Mouse (Mus musculus): Measurements from ENCODE around the gene Akr1c21. TPM values are rescaled to one million over a fixed set of nuclear protein-coding genes. Genes with fewer than 3 reads are reported as not detected.

The Akr1c21 gene
- total and polyA plus RNA-seq, 2 experiments from 2014 or later, result not detected

DNA sequence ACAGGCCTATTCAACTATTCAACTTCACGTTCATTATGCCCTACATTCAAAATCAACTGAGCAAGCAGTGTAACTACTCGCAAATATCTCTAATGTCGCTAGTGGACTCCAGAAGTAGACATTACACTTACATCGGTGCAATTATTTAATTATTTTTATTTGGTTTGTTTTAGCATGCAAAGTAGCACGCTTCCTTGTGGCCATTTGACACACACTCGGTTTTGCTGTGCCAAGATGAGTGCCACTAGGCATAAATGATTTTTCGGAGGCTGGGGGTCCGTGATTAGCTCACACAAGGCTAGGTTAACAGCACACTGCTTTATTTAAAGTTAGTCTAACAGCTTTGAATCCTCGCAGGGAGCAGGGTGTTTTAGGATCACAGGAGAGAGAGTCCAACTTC lies 34.7 kb downstream of the Akr1c21 start:
- peak overlapping the region; percentile 66 for H3K4me2 ChIP-seq (ENCODE audit: low read depth, low read length)
- TF ChIP-seq CTCF (IDR thresholded peaks at IDR 0.05; ENCODE audit: low read depth), result no peak; the same call in 1 of the 2 replicates
- H3K9me3 ChIP-seq (ENCODE audit: low read length), result no peaks in the 10 kb centered on the region
- H3K27ac ChIP-seq, result peak overlapping the region; percentile 77
- peak overlapping the region; percentile 58 for H3K4me3 ChIP-seq (ENCODE audit: low read length)
- H3K36me3 ChIP-seq (ENCODE audit: insufficient read depth, low read length), result no peaks in the 10 kb centered on the region
- H3K9ac ChIP-seq (replicated peaks; ENCODE audit: low read length), result peak overlapping the region; percentile 50
- peak; percentile 21 for DNase-seq (ENCODE audit: low spot score)
- WGBS, result 18% methylated on average over 9 of the region's 9 CpGs
- no peak for ATAC-seq
- no peaks in the 10 kb centered on the region for H3K27me3 ChIP-seq (ENCODE audit: insufficient read depth, low read length)
- no peaks in the 10 kb centered on the region for H3K4me1 ChIP-seq (ENCODE audit: insufficient read depth, low read length)

DNA sequence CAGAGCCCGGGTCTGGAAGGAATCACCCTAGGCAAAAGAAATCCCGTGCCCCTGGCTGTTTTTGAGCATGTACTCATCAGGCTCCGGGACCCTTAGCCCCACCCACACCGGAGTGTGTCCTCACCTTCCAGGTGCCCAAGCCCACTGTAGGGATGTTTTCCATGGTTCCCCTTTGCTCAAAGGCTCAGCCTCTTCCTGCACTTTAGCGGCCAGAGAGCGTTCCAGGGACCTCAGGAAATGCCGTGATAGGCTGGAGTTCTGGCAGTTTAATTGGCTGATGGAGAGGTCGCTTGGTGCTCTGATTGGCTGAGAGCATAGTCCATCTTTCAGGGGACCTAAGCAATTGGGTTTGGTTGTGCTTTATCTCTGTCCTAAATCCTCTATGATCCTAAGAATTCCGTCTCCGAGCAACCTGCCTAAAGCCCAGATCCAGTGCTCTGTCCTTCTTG lies 35.1 kb downstream of the Akr1c21 start, which contains the start of gene Akr1e1:
Gene Akr1e1, minus strand, starts transcription at position 214 of the 449 bp plus-strand sequence.
- Histone ChIP-seq H3K4me1 (ENCODE audit: insufficient read depth, low read length) (no peaks in the 10 kb centered on the region), H3K27ac (peak within 1 kb of the TSS; percentile 77), H3K9me3 (ENCODE audit: low read length) (no peaks in the 10 kb centered on the region), H3K4me3 (ENCODE audit: low read length) (peak within 1 kb of the TSS; percentile 58), H3K27me3 (ENCODE audit: insufficient read depth, low read length) (no peaks in the 10 kb centered on the region), H3K36me3 (ENCODE audit: insufficient read depth, low read length) (no peaks in the 10 kb centered on the region), H3K9ac (replicated peaks; ENCODE audit: low read length) (peak within 1 kb of the TSS; percentile 50), H3K4me2 (ENCODE audit: low read depth, low read length) (peak within 1 kb of the TSS; percentile 66)
- ATAC-seq (peak; percentile 100), DNase-seq (ENCODE audit: low spot score) (peak; percentile 97)
- WGBS, result 3% methylated on average over 10 of the region's 10 CpGs
- no peak; the same call in 1 of the 2 replicates for TF ChIP-seq CTCF (IDR thresholded peaks at IDR 0.05; ENCODE audit: low read depth)

DNA sequence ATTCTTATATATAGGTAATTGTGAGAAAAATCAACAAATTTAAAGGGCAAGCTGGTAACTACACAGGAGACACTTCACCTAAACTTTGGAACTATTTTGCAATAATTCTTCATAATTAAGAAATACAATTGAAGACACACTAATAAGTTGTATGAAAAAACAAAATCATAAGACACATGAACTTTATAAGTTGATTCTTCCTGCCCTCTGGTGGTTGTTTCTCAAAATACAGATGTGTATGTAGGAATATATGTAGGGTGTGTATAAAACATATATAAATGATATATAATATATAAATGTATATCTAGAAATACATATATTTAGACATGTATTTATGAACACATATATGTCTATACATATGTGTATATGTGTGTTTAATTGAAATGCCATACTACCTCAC lies 37.0 kb downstream of the Akr1c21 start:
- peak; percentile 70 for DNase-seq (ENCODE audit: low spot score)
- TF ChIP-seq CTCF (IDR thresholded peaks at IDR 0.05; ENCODE audit: low read depth), result peak; percentile 52
- no peak for ATAC-seq

More for the DNA sequence above, 37.0 kb downstream of the Akr1c21 start:
- H3K27ac ChIP-seq, result no peak overlapping the region
- H3K9ac ChIP-seq (replicated peaks; ENCODE audit: low read length), result no peak overlapping the region
- H3K36me3 ChIP-seq (ENCODE audit: insufficient read depth, low read length), result no peaks in the 10 kb centered on the region
- no peak overlapping the region for H3K4me2 ChIP-seq (ENCODE audit: low read depth, low read length)
- H3K4me3 ChIP-seq (ENCODE audit: low read length), result no peak overlapping the region
- H3K4me1 ChIP-seq (ENCODE audit: insufficient read depth, low read length), result no peaks in the 10 kb centered on the region
- H3K27me3 ChIP-seq (ENCODE audit: insufficient read depth, low read length), result no peaks in the 10 kb centered on the region
- no peaks in the 10 kb centered on the region for H3K9me3 ChIP-seq (ENCODE audit: low read length)

Other genes starting within 250 kb of the Akr1c21 start
- not detected in 2 replicates for gene Akr1c6, start 139.8 kb upstream of the Akr1c21 start, total RNA-seq (2014; rRNA removed)
- gene Akr1c6, start 139.8 kb upstream of the Akr1c21 start, polyA plus RNA-seq (2015; fragmentation: Nextera tagmentation; extraction: Ambion mirVana), result not detected in 2 replicates
- gene Akr1c20, start 50.7 kb upstream of the Akr1c21 start, total RNA-seq (2014; rRNA removed), result not detected in 2 replicates
- not detected in 2 replicates for gene Akr1c20, start 50.7 kb upstream of the Akr1c21 start, polyA plus RNA-seq (2015; fragmentation: Nextera tagmentation; extraction: Ambion mirVana)
- 8.3 and 22.5 TPM in 2 replicates for gene Akr1e1, start 35.1 kb downstream of the Akr1c21 start, total RNA-seq (2014; rRNA removed)
- gene Akr1e1, start 35.1 kb downstream of the Akr1c21 start, polyA plus RNA-seq (2015; fragmentation: Nextera tagmentation; extraction: Ambion mirVana), result 38.2 and 41.2 TPM in 2 replicates